Mouse (Mus musculus): ENCODE results near the gene Prkcsh.

The Prkcsh gene

DNA sequence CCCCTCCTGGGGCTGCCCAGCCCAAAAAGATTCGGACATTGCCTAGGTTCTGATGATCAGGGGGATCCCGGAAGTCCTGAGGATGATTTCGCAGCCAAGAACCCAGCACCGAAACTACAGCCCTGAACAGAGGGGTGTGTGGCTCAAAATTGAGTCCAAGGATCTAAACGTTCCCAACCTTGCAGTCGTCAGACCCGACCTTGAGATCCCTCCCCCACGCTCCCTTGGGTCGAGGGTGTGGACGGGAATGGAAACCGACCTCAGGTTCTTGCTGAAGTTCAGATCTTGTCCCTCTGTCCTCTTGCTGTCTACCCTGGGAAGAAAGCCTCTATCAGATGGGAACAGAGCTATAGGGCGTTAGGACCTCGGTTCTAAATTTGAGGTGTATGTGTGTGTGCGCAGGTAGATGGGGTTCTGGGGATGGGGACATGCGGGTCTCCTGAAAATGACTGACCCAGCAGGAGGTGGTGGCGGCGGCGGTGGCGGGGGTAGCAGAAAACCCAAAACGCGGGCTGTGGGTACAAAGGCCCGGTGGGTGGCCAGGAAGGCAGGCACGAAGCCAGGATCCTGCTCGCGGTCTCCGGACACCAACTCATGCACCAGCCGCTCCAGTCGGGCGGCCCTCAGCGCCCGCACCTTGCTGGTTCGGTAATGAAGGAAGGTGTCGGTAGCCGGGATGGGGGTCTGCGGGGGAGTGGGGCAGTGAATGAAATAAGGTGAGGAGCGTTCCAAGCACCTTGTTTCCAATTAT is 14.8 kb upstream of the Prkcsh start:
- peak; percentile 73 for DNase-seq

DNA sequence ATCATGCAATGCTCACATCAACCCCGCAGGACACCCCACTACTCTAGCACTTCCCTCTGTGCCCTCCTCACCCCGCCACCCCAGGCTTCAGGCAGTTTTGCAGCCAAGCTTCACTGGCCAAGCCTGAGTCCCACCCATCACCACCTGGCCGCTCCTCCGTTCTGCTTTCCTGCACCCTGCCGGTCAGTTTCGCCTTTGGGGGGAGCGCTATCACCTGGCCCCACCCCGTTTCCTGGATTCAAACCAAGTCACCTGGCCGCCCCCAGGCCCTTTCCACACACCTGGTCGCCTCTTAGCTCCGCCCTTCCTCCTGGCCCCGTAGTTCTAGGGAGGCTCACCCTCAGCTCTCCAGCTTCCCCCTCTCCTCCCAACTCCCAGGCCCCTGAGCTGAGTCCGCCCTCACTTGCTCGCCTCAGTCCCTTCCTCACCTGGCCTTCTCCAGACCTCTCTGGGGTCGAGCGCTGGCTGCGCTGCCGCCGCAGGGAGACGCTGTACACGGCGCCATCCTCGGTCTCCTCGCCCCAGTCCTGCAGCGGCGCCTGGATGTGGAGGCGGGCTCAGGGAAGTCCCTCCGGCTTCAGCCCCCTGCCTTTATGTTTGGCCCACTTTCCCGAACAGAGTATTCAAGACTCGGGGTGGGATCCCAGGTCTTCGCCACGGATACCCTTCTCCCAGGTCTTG is 14.0 kb upstream of the Prkcsh start:
- DNase-seq, result peak; percentile 70

DNA sequence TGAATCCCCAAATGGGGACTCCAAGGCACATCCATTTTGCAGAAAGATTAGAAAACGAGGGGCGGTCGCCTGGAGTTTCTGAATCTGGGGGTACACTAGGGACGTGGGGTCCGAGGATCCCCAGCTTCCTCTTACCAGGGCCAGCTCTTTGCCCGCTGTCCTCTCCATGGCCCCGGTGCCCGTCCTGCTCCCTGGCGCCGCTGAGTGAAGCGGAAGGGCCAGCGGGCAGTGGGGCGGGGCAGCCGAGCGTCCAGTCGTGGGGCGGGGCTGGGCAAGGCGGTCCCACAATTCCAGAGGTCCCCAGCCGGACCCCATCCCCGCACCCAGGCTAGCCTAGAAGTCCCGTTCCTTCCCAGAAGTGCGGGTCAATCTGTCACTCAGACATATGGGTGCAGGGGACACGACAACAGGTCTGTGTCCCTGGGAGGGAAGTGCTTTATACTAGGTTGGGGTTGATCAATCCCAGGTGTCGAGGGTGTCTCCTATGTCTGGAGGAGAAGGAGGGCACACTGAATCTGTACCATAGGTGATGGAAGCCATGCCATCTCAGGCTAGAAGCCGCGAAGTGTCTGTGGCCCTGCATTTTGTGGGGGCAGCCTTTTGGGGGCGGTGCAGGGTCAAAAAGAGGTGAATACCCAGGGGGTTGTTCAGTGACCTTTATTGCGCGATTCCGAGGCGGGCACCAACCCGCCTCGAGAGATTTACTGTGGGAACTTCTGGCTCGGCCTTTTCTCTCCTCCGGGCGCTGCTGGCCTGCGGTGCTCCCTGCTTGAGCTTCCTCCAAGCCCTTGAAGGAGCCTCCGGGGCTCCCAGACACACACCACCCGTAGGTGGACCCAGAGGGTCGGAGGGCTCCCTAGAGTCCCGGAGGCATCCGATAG is 13.1 kb upstream of the Prkcsh start, which contains the start of gene Rgl3:
TSS of gene Rgl3 (minus strand) at position 217 of the 881 bp plus-strand sequence.
- peak; percentile 77 for DNase-seq

- no peak for DNase-seq
Observed at GRCm38 (mm10) chr9:21992227-21992626, 10.4 kb upstream of the Prkcsh start.

- no peak for DNase-seq
Observed at GRCm38 (mm10) chr9:21996178-21996867, 6.3 kb upstream of the Prkcsh start.

- DNase-seq, result no peak
Observed at GRCm38 (mm10) chr9:22000296-22000695, 2.3 kb upstream of the Prkcsh start.

GRCm38 (mm10) chr9:22001633-22002032 is 973 bp upstream of the Prkcsh start:
- DNase-seq, result no peak

DNA sequence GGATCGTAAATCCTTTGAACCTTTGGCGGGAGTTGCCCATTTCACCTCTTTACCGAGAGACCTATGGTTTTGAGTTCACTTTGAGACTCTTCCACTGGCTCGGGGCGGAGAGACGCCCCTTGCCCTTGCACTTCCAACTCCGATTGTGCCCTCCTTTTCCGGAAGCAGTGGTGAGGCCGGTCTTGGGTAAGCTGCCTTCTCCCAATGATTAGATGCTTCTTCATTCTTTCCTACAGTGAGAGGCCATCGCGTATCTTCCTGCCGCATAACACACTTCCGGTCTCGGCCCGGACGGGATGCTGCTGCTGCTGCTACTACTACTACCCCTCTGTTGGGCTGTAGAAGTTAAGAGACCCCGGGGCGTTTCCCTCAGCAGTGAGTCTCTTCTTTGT is 553 bp downstream of the Prkcsh start:
- DNase-seq, result no peak

GRCm38 (mm10) chr9:22004546-22004945 is 1.9 kb downstream of the Prkcsh start:
- no peak for DNase-seq

DNA sequence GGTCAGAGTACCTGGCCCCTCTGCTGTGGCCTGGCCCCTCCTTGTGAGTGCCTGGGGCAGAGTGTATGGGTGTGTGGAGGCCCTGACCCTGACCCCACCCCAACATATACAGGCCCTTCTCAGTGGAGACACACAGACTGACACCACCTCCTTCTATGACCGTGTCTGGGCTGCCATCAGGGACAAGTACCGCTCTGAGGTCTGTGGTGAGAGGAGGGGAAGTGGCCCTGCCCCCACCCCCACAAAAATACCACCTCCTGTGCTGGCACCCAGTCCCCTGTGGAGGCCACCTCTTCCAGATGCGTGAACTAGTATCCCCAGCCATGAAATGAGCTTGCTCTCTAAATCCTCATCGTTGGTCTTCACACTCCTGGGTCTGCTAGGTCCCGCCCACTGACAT is 8.4 kb downstream of the Prkcsh start:
- DNase-seq, result no peak

DNA sequence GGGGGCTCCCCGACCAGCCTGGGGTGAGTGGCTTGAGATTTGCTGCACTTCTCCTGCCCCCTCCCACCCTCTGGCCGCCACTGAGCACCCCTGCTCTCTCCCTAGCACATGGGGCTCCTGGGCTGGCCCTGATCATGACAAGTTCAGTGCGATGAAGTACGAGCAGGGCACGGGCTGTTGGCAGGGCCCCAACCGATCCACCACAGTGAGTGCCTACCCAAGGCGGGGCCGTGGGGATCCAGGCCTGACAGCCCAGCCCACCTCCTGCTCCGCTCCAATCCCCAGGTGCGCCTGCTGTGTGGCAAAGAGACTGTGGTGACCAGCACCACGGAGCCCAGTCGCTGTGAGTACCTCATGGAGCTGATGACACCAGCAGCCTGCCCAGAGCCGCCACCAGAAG is 10.1 kb downstream of the Prkcsh start:
- no peak for DNase-seq

DNA sequence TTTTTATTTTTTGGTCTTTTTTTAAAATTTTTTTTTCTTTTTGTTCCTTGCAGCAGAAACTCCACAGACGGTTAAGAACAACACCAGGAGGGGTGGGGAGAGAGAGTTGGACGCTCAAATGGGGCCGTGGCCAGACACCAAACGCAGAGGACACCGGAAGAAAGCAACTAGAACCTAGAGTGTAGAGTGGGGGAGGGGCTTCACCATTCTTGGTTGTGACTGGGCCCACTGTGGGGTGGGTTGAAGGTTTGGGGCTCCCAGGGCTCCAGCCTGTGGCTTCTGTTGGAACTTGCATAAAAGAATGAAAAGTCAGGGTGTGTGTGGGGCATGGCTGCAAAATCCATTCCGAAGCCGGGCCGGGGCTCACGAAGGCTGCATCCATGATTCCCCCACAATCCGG is 13.6 kb downstream of the Prkcsh start:
- no peak for DNase-seq

DNA sequence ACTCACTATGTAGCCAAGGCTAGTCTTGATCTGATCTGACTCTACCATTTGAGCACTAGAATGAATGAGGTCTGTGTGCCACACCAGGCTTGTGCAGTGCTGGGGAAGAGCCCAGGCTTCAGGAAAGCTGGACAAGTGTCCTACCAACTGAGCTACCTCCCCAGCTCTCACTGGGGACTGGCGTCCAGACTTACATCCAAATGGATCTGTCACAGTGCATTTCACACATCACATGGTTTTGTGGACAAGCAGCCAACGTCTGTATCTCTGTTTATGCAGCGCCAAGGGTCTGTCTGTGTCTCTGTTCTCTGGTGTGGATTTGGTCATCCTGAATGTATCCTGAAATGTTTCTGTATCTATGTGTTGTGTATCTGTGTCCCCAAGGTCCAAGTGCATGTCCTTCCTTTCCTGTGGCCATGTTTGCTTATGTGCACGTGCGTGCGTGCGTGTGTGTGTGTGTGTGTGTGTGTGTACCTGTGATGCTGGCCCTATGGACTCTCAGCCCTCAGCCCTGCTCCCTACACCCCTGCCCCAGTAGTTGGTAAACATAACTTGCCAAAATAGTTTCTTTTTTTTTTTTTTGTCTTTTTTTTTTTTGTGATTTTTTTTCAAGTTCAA is 14.7 kb downstream of the Prkcsh start:
- DNase-seq, result no peak

DNA sequence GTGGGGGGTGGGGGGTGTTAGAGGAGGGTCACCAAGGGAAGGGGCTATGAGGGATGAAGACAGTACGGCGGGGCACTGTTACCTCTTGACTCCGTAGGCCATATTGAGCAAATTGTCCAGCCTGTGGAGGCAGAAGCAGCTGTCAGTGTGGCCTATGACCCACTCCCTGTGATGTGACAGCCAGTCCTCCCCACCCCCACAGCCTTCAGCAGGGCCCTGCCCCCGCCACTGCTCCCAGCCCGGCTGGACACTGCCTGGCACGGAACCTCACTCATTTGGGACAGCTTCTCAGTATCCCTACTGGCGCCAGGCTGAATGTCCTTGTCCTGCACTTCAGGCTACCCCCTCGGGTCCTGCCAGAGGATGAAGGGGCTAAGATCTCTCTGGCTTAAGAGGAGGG is 22.0 kb downstream of the Prkcsh start:
- DNase-seq, result no peak

DNA sequence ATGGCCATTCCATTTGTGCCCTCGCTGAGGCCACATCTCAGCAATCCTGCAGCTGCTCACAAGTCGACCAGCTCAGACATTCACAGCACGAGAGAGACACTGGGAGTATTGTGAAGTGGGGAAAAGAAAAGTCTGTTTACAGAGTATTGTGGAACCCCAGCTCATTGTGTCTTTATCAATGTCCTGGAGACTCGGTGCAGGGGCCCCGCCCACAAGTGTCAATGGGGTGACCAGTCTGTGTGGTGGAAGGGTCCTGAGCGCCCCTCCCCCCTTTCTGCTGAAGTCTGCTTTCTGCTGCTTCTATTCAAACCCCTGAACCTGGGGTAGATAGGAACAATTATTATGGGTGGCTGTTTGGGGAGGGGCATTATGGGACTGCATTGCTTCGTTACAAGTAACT is 25.9 kb downstream of the Prkcsh start:
- no peak for DNase-seq

DNA sequence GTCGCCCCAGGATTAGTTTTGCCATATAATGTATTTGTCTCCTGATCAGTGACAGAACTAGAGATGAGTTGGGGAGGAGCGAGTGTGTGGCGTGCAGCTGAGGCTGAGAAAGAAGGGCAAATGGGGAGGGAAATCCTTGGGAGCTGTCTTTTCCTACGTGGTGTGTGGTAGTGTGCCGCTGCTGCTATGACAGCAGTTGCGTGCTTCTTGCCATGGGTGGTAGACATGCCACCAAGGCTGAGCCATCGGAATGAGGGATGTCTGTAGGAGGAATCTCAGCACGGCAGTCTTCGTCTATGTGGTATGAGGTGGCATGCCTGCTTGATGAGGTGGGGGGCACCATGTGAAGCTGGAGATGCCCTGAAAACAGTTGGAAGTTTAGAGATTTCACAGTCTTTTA is 27.8 kb downstream of the Prkcsh start:
- no peak for DNase-seq

- DNase-seq, result no peak
Observed at GRCm38 (mm10) chr9:22035300-22036044, 32.9 kb downstream of the Prkcsh start.

GRCm38 (mm10) chr9:22037826-22038225 is 35.2 kb downstream of the Prkcsh start:
- DNase-seq, result no peak

DNA sequence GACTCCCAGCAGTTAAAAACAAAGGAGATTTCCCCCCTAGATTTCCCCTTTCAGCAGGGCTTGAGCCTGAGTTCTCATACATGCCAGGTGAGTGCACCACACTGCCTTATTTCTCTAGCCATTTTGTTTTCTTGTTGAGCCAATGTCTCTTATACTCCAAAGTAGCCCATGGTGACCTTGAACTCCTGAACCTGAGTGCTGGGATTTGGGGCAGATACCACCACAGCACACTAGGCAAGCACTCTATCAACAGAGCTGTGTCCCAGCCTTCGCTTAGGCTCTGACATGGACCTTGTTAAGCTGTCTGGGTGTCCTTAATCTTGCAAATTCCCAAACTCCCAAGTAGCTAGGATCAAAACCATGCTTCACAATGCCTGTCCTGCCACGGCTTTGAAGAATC is 39.2 kb downstream of the Prkcsh start:
- DNase-seq, result no peak

DNA sequence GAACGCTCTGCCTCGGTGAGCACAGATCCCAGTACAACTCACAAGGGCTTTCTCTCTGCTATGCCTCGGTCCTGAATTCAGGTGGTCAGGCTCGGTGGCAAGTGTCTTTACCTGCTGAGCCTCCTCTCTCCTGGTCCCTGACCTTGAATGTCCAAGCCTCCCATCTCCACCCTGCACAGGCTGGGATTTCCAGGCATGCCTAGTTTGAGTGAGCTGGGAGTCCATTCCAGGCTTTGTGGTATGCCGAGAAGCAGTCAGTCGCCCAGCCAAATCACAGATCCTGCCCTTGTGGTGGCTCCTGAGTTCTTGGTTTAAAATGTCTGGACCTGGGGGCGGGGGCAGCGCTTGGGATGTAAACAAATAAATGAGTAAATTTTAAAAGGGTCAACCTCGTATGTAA is 44.7 kb downstream of the Prkcsh start:
- no peak for DNase-seq

GRCm38 (mm10) chr9:22049315-22049714 is 46.7 kb downstream of the Prkcsh start:
- DNase-seq, result no peak

Measured in cerebellum, adult 8-10 months (tissue).